Mouse (Mus musculus) left cerebral cortex, adult 11 months (tissue): ENCODE measurements around the gene 1810010D01Rik.
A peak's percentile ranks its signal among the peaks of the same experiment; 100 is the strongest.

Experiments used
- DNase-seq: peaks from one replicate; pipeline ENCODE4 v3.0.0; 2022; ENCODE audit warnings: low spot score

Gene 1810010D01Rik

DNA sequence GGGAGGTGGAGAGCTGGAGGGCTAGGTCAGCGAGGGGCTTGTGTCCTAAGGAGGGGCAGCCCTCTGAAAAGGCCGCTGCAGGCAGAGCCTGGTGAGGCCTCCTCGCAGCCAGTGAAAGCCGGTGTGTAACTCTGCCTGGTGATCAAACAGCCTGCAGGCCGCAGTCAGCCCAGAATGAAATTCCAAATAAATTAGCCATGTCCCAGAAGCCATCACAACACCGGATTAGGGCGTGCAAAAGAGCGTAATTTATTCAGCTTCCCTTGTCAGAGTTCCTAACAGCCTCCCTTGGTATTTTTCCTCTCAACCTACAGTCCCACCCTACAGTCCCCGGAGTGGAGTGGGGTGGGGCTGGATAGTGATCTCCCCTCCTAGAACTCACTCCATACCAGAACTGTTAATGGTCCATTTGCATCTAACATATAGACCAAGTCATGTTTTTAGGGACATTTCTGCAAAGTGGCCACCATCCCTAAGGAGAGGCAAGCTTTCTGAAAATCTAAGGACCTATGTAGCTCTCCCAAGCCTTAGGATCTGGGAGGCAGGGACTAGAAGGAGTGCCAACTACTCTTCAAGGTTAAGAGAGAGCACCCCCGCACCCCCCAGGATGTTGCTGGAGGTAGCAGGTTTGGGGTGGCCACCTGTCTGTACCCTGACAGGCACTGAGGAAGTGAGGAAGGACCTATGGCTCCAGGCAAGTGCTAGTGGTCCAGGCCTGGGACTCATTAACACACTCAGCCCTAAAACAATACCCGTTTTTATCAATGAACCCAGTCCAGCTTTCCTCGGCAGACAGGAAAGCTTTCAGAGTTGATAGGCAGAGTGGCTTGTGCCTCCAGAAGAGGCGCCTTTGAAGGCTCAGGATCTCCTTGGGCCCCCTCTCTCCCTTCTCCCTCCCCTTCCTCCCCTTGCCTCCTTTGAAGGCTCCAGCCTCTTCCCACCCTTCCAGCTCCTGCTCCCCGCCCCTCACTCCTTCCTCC is 4.1 kb upstream of the 1810010D01Rik start:
- no peak for DNase-seq

DNA sequence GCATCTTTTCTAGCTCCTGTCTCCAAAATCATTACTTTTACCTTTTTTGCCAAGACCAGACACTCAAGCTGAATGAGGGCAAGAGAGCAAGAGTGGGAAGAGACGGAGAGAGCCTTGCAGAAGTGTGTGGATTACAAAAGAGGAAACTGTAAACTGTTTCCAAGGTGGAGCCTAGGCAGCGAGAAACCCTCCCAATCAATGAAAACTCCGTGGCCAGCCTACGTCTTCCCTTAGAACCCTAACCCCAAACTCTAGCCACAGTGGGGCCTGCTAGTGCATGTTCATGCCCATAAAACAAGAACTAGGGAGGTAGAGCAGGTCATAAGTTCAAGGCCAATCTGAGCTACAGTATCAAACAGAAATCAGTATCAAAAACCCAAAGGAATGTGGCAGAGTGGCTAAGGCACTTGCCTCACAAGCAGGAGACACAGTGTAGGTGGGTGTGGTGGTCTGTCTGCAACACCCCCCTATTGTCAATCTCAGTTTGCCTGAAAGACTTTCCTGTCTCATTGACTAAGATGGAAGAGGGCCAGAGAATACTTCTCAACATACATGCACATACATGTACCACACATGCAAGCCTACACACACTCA is 2.7 kb upstream of the 1810010D01Rik start:
- no peak for DNase-seq

DNA sequence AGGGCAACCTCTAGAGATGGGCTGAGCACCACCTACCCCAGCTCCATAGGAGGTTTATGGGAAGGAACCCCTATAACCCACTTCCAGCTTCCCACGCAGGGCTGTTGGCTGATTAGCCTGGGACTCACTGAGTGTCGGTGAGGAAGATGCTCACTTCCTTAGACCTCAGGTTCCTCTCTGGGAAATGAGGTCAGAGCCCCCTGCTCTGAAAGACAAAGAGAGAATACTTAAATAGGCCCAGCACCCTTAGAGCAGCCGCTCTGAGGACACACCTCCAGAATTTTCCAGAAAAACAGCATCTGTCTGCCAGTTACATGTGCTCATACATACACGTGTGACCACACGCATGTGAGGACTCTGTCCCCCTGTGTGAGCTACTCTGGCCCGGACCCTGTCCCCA is 1.1 kb downstream of the 1810010D01Rik start:
- DNase-seq, result no peak

DNA sequence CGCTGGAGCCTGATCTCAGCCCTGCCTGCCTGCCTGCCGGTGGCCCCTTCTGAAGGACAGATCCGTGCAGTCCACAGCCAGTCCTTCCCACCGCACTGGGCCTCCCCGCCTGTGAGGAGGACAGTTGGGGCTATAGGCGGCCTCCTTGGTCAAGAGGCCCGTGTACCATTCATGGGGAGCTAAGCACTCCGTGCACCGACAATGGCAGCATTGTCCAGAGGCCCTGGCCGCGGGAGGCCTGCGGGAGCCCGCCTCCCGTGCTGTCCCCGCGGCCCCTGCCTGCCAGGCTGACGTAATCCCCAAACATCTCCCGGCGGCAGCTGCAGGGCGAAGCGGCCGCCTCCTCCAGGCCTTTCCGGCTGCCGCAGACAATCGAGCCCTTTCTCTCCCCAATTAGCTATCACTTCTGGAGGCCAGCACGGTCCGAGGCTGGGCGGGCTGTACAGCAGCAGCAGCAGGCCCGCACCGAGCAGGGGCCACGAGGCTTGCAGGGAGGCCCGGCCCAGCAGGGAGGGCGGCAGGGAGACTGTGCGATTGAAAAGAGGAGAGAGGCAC is 1.8 kb downstream of the 1810010D01Rik start:
- DNase-seq, result peak; percentile 74

DNA sequence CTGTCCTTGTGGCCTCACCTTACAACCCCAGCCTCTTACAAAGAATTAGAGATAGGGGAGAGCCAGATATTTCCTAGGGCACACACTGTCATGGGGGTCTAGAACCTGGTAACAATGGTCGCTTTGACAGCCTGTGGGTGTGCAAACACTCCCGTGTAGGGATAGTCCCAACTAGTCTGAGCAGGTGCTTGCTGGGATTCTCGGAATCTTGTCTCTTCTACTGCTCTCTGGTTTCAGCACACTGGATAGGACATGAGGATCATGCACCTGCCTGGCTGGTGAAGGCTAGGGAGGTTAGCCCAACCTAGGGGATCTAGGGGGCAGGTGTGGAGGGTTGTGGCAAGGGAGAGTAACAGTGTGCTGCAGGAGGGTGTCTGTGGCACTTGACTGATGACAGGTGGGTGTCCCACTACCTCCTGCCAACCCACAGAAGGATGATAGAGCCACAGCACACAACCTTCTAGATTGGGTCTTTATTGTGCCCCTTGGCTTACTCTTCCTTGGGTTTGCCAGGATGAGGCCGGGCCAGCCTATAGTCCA is 2.5 kb downstream of the 1810010D01Rik start:
- no peak for DNase-seq

DNA sequence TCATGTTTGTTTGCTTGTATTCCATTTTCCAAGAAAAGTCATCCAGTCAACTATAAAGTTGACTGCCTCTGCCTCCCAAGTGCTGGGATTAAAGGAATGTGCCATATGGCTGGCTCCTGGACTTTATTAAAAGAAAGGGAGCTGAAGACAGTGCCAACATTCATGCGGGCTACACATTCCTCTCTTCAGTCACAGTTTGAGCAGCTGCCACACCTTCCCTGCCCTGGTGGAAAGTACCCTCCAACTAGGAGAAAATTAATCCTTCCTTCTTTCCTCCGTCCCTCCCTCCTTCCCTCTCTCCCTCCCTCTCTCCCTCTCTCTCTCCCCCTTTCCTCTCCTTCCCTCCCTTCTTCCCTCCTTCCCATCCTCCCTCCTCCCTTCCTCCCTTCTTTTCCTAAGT is 8.2 kb downstream of the 1810010D01Rik start:
- DNase-seq, result no peak

DNA sequence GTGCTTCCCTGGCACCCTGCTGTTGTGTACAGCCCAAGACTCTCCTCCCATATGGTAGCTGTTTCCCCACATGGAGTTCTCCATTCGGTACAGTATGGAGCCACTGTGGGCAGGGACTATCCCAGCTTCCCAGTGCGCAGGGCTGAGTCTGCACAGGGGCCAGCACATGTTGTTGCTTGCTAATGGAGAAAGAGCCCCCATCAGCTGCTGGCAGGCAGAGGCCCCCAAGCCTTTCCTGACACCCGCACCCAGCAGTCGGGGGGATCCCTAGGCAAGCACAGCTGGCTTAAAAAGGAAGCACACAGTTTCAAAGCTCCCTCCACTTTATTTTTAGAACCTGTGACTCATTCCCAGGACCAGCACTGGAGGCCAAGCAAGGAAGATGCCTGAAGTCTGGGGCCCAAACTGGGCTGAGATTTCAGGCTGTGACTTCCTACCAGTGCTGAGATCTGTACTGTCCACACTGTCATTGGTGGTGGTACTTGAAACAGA is 9.7 kb downstream of the 1810010D01Rik start:
- no peak for DNase-seq

DNA sequence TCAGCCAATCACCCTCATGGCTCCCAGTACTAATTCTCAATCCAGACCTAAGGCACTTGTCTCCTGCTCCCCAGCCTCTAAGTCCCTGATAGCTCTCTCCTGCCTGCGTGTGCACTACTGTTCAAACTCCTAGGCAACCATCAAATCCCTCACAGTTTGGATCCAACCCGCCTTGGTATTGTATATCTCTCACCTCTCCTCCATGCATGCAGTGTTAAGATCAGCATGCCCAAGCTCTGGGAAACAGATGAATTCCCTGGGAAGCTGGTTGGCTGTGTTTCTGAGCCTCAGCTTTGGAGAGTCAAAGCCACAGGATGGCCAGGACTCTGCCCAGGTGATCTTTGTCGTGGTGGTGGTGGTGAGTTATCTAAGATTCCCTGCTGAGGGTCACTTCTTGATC is 10.2 kb downstream of the 1810010D01Rik start:
- DNase-seq, result no peak

DNA sequence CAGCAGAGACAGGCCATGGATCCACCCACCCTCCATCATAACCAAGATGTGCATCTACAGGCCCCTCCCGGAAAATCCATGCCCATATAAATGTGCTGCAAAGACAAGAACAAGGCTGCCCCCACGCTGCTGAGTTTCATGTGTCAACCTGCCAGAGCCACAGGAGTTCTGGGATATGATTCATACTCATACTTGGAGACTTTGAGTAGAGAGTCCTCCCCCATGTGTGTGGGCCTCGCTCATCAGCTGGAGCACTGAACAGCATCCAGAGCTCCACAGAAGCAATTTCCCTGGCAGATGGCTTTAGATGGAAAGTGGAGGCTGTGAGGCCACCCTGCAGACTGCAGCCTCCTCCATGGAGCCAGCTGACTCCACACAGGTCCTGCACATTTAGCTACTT is 10.9 kb downstream of the 1810010D01Rik start:
- DNase-seq, result peak; percentile 86

DNA sequence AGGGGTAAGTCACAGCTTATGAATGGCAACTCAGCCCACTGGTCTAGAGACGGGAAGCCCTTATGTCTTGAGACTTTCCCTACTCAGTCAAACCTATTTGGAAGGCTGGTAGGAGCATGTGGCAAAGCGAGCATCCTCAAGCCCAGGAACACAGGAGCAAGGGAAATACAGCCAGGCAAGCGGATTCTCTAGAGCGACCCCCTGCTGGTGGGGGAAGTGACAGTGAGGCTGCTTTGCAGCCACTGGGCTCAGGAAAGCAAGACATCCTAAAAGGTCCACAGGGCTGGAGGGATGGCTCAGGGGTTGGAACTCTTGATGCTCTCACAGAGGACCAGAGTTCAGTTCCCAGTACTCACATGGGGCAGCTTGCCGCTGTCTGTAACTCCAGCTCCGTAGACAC is 11.6 kb downstream of the 1810010D01Rik start:
- DNase-seq, result no peak

DNA sequence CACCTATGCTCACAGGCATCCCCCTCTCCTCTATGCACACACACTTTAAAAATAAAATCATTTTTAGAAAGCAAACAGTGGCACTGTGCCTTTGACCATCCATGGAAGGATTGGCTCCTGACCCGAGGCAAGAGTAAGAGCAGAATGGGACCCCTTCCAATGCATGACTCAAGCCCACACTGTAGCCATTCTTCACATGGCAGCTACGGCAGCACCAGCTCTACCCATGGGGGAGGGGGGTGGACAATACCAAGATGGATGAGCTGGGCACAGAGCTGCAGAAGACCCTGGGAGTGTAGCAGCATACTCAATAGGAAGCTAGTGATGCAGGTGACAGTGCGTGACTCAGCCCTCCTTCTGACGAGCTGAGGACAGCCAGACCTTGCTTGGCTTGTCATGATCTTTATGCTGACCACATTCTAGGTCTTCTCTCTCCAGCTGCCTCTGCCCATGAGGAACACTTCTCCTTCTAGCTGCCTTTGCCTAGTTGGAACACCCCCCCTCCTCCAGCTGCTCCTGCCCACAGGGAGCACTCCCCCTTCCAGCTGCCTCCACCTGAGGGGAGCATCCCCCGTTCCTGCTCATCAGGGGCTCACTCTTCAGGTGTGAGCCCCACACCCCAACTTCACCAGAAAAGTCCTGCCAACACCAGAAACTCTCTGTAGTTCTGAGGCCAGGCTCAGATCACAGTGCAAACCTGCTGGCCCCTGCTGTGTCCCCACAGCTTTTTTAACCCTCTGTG is 12.6 kb downstream of the 1810010D01Rik start:
- no peak for DNase-seq

DNA sequence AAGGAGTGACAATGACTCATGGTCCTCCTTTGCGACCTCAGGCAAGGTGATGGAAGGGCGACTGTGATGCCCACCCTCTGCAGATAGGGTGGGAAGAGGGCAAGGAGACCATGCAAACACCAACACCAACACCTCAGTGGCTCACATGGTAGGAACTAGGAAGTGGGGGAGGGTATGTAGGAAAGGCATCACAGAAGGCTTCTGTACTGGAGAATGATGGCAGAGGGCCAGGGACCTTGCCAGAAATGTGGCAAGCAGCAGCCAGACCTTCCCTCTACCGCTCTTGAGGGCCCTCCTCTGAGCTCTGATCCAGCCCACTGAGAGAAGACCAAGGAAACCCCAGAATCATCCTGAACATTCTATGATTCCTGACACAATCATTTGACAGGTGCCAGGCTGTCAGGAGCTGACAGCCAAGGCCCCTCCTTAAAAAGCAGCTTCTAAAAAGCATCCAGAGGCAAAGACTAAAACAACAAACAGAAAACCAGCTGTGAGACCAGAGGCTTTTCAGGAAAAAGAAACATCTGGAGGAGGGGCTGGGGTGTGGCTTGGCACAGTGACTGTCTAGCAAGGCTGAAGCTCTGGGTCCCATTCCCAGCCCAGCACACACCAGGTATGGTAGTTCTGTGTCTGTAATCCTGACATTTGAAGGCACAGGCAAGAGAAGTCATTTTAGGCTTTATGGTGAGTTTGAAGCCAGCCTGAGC is 13.3 kb downstream of the 1810010D01Rik start:
- DNase-seq, result peak; percentile 57

DNA sequence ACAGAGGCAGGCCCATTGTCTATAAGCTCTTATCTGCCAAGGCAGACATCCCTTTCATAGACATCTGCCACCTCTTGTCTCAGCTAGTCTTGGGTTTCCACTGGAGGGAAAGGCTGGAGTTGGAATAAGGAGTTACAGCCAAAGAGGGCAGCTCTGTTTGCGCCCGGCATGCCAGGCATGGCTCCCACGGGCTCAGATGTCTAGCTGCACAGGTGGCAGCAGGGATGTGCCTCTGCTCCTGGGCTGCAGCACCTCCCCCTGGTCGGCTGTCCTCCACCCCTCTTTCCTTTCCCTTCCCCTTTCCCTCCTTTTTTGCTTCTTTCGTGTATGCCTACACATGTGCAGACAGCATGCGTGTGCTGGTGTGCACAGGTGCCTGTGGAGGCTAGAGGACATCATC is 15.1 kb downstream of the 1810010D01Rik start:
- DNase-seq, result no peak

DNA sequence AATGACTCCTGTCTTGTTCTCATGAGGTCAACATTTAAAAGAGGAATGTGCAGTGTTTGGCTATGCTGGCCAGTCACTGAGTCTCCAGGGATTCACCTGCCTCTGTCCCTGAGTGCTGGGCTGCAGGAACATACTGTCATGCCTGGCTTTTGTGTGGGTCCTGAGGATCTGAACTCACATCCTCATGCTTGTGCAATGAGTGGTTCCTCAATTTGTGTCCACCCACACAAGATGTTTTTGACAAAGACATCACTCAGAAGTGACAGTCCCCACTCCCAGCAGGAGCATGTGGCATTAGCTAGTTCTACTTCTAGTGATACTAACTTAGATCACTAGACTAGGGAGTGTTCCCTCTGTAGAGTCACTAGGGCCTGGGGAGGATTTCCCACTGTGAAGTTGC is 17.4 kb downstream of the 1810010D01Rik start:
- DNase-seq, result no peak

DNA sequence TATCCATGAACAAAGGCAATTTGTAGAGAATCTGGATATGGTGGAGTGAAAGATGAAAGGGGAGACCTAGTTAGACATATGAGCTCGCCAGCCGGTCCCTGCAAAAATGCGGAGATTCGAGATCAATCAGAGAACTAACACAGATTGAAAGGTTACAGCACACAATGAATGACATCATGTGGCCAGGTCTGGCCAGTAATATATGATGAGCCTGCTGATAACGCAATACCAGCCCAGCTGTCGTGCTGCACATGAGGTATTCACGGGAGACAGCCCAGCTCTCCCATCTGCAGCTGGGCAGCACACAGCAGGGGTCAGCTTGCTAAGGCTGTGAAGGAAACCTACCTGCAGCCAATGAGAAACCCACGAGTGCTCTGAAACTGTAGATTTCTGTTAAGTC is 18.6 kb downstream of the 1810010D01Rik start:
- no peak for DNase-seq

DNA sequence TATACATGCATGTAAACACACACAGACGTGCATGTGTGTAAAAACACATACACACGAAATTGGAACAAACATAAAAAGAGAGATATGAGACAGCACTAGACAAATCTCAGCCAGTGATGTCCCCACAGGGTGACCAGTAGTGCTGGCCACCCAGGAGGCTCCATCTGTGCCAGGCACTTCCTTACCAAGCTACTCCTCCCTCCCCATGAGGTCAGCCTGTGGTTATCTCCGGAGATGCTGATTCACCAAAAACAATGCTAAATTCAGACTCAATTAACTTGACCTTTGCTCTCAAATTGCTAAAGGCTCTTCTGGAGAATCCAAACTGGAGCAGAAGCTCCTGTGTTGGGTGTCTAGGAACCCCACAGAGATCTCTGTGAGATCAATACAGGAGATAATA is 20.1 kb downstream of the 1810010D01Rik start:
- no peak for DNase-seq

DNA sequence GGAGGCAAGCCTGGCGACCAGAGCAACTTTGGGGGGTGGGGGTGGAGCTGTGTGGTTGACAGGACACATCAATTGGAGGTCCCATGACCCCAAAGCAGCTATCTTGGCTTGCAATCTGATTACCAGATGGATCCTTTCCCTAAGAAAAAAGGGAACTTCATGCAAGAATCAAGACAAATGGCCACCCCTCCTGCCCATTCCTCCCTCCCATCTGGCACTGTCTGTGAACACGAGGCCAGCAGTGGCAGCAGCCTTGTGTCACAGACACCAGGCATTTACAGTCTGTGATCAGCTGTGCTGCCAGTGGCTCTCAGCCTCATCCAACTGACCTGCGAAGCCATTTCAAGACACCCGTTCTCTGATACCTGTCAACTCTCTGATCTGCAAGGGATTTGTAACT is 25.5 kb downstream of the 1810010D01Rik start:
- no peak for DNase-seq

DNA sequence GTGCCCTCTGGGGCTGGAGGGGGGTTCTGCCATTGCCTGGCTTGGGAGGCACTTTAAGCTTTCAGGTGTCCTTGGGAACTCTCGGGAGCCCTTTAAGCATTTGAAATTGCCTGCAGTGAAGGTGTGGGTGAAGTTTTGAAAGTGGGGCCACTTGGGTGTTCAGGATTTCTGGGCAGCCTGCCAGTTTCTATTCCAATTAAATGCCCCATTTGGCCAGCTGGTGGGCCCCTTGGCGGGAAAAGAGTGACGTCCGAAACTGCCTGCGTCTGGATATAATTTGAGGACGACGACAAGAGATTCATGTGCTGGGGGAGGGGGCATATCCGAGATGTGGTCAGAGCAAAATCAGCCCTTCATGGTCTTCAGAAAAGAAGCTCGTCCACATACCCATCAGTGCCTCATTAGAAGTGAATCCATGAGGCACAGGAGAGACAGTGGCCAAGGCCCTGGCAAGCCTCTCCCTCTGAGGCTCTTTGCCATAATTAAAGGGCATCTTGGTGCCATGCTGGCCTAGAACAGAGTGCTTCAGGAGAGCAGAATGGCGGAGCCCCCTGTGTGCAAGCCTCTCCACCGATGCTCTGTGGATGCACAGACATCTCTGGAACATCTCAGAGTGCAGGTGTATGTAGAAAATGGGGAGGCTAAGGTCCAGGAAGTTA is 26.4 kb downstream of the 1810010D01Rik start:
- DNase-seq, result no peak

DNA sequence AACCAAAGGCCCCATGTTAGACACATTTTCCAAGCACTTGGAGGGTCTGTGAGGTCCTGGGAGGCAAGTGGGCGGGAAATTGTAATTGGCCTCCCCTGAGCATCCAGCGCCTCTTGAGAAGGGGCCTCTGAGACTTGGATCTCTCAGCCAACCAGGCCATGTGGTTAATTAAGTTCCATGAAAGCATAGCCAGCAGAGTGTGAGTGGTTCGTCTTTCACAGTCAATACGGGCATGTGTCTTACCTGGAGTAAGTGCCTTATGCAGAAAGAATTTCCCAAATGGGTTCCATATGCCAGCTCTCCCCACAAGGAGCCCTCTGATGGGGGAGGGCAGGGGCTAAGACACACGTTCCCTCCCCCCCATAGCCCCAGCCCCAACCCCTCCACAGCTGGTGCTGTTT is 28.2 kb downstream of the 1810010D01Rik start:
- no peak for DNase-seq

DNA sequence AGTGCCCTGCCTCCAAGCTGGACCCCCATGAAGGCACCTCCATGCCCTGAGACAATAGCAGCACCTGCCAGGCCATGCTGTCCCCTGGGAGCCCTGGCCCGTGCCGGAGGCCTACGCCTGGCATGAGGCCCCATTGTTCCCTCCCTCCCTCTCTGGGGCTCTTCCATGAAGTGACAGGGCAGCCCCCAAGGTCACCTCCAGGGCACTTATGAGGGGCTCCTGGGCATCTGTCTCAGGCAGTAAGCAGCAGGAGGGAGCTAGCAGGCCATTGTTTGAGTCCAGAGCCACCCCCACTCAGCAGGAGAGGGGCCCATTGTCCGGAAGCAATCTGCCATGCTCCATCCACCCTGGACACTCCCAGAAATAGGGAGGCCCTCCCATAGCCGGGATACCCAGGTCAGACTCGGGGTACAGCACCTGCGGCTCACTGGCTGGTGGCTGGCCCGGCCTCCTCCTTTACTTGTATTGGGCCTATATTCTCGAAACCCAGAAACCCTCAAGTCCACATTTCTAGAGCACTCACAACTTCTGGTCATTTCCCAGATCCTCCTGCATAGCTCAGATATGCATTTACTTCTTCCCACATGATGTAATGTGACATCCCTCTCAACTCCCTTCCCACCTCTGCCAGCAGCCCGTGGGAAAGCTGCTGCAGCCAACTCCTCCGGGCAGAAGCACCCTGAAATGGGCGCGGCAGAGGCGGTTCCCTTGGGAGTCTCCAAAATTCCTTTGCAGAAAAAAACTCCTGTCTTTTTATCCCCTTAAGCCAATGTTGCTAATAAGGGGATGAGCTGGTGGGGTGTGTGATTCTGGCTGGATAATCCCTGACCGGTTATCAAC is 30.9 kb downstream of the 1810010D01Rik start:
- DNase-seq, result no peak
